Mouse (Mus musculus) spleen, adult 12 weeks (tissue): ENCODE results near the gene Tst.

ENCODE experiments used
- DNase-seq: peaks from one replicate; pipeline ENCODE4 v3.0.0; 2022; ENCODE audit warnings: low spot score

Gene Tst

GRCm38 (mm10) chr15:78429871-78430622 lies 24.3 kb upstream of the Tst start:
- no peak for DNase-seq

- DNase-seq, result no peak
Observed at GRCm38 (mm10) chr15:78429139-78429459, 23.4 kb upstream of the Tst start.

- no peak for DNase-seq
Observed at GRCm38 (mm10) chr15:78428391-78429138, 22.9 kb upstream of the Tst start, which contains the start of gene Kctd17. Gene Kctd17, plus strand, starts transcription at chr15:78428564.

- no peak for DNase-seq
Observed at GRCm38 (mm10) chr15:78425230-78425629, 19.5 kb upstream of the Tst start.

GRCm38 (mm10) chr15:78424507-78424906 lies 18.8 kb upstream of the Tst start:
- no peak for DNase-seq

- DNase-seq, result peak; percentile 72
Observed at GRCm38 (mm10) chr15:78422046-78422956, 16.6 kb upstream of the Tst start.

GRCm38 (mm10) chr15:78420395-78420794 lies 14.7 kb upstream of the Tst start:
- no peak for DNase-seq

- no peak for DNase-seq
Observed at GRCm38 (mm10) chr15:78416937-78417336, 11.2 kb upstream of the Tst start.

GRCm38 (mm10) chr15:78414157-78414556 lies 8.4 kb upstream of the Tst start:
- DNase-seq, result no peak

GRCm38 (mm10) chr15:78413719-78414117 lies 8.0 kb upstream of the Tst start:
- no peak for DNase-seq

- DNase-seq, result peak; percentile 64
Observed at GRCm38 (mm10) chr15:78413083-78413718, 7.5 kb upstream of the Tst start.

GRCm38 (mm10) chr15:78409570-78410052 lies 3.9 kb upstream of the Tst start:
- DNase-seq, result no peak

GRCm38 (mm10) chr15:78406293-78406934 lies 707 bp upstream of the Tst start, which contains the start of gene Mpst:
Gene Mpst, plus strand, starts transcription at chr15:78406416.
- DNase-seq, result peak; percentile 90

- DNase-seq, result no peak
Observed at GRCm38 (mm10) chr15:78405098-78405497, 609 bp downstream of the Tst start.

GRCm38 (mm10) chr15:78403896-78404295 lies 1.8 kb downstream of the Tst start:
- no peak for DNase-seq

- DNase-seq, result no peak
Observed at GRCm38 (mm10) chr15:78403301-78403741, 2.4 kb downstream of the Tst start.

- no peak for DNase-seq
Observed at GRCm38 (mm10) chr15:78402423-78402822, 3.3 kb downstream of the Tst start.

- DNase-seq, result no peak
Observed at GRCm38 (mm10) chr15:78401921-78402320, 3.8 kb downstream of the Tst start.

GRCm38 (mm10) chr15:78401345-78401744 lies 4.4 kb downstream of the Tst start:
- DNase-seq, result no peak

GRCm38 (mm10) chr15:78395478-78395962 lies 10.2 kb downstream of the Tst start, which contains the start of gene Tex33:
Gene Tex33, minus strand, starts transcription at chr15:78395912.
- DNase-seq, result no peak

GRCm38 (mm10) chr15:78390855-78391254 lies 14.9 kb downstream of the Tst start:
- DNase-seq, result no peak
